Mouse (Mus musculus) liver, embryonic 12.5 days (tissue): ENCODE measurements around the gene Zbbx. TPM values are rescaled to one million over a fixed set of nuclear protein-coding genes. Genes with fewer than 3 reads are reported as not detected.
A peak's percentile ranks its signal among the peaks of the same experiment; 100 is the strongest.

Experiments used
- ATAC-seq: fragments of 200-750 bp; cut with Nextera tagmentation; 2 replicates; pipeline ENCODE4 v1.8.0; 2017; ENCODE audit warnings: moderate number of reproducible peaks, mild to moderate bottlenecking, moderate library complexity
- H3K27ac ChIP-seq: fragments of 300-500 bp; sonication (generic); 2 replicates; pipeline ENCODE4 v1.5.1; 2016; ENCODE audit warnings: mild to moderate bottlenecking
- H3K27me3 ChIP-seq: fragments of 300-500 bp; sonication (generic); replicated peaks from 2 replicates; pipeline ENCODE4 v1.6.1; 2016; ENCODE audit warnings: mild to moderate bottlenecking, moderate library complexity
- H3K36me3 ChIP-seq: fragments of 300-500 bp; sonication (generic); 2 replicates; pipeline ENCODE4 v1.6.1; 2016; ENCODE audit warnings: mild to moderate bottlenecking, moderate library complexity
- H3K4me1 ChIP-seq: fragments of 300-500 bp; sonication (generic); 2 replicates; pipeline ENCODE4 v1.6.1; 2016
- H3K4me2 ChIP-seq: fragments of 300-500 bp; sonication (generic); 2 replicates; pipeline ENCODE4 v1.6.1; 2016; ENCODE audit warnings: mild to moderate bottlenecking, moderate library complexity
- H3K4me3 ChIP-seq: fragments of 300-500 bp; sonication (generic); 2 replicates; pipeline ENCODE4 v1.5.1; 2016; ENCODE audit warnings: mild to moderate bottlenecking, moderate library complexity
- H3K9ac ChIP-seq: fragments of 300-500 bp; sonication (generic); 2 replicates; pipeline ENCODE4 v1.6.1; 2016; ENCODE audit warnings: mild to moderate bottlenecking, moderate library complexity
- H3K9me3 ChIP-seq: fragments of 300-500 bp; sonication (generic); replicated peaks from 2 replicates; pipeline ENCODE4 v1.6.1; 2016; ENCODE audit warnings: mild to moderate bottlenecking, moderate library complexity
- WGBS: fragments of 180-500 bp; shearing (Covaris S2); methylation state at CpG from one replicate; pipeline ENCODE4 v1.1.7; 2016; ENCODE audit not compliant: insufficient replicate concordance; 5-methylcytosine and 5-hydroxymethylcytosine counted together
- polyA plus RNA-seq: library from polyadenylated mRNA; unstranded; fragments of >200 nt; fragmentation: Nextera tagmentation; extraction: Ambion mirVana; gene quantifications from 2 replicates; pipeline ENCODE4 v1.2.1, GENCODE M21; 2016

Gene Zbbx
- polyA plus RNA-seq, result not detected in 2 replicates

DNA sequence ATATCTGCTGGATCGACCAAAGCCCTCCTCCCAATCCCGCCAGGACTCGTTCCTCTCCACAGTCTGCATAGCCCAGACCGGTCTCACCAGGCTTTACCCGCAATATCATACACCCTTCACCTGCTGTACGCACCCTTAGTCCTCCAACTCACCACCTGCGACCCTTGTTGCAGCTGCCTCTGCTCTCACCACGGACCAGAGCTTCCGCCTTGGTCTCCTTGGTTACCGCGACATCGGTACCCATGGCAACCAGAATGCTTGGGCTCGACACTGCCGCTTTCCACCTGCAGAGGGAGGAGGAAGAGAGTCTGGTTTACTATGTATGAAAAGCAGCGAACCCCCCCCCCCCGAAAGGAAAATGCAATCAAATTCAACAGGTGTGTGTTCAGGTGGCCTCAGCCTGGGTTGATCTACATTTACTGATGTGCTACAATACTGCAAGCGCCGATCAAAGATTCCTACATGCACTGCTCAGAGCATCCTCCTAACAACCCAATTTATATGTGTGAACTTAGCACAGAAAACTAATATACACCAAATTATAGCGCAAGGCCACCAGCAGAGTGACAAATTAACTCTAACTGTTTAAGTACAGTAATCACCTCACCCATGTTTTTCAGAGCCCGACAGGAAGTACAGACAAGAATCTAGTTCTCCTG lies at the start of gene Zbbx:
Gene Zbbx (minus strand): TSS at position 197 of the 659 bp plus-strand sequence.
- Histone ChIP-seq H3K9ac (no peak within 1 kb of the TSS), H3K4me3 (no peak within 1 kb of the TSS; the same call in 1 of the 2 replicates), H3K4me1 (no peaks in the 10 kb centered on the region), H3K4me2 (peak within 1 kb of the TSS; percentile 28), H3K27me3 (no peaks in the 10 kb centered on the region), H3K9me3 (no peaks in the 10 kb centered on the region), H3K27ac (no peak within 1 kb of the TSS), H3K36me3 (no peaks in the 10 kb centered on the region)
- WGBS, result 17% methylated on average over 20 of the region's 20 CpGs
- ATAC-seq, result no peak

GRCm38 (mm10) chr3:75202808-75203503 lies 38.1 kb upstream of the Zbbx start:
- no peaks in the 10 kb centered on the region for H3K36me3 ChIP-seq
- no peaks in the 10 kb centered on the region for H3K9me3 ChIP-seq
- H3K9ac ChIP-seq, result no peak overlapping the region
- 31% methylated on average over 12 of the region's 12 CpGs for WGBS
- H3K4me1 ChIP-seq, result no peaks in the 10 kb centered on the region
- no peak for ATAC-seq
- no peak overlapping the region for H3K4me3 ChIP-seq
- H3K27ac ChIP-seq, result no peak overlapping the region
- H3K27me3 ChIP-seq, result no peaks in the 10 kb centered on the region
- no peak overlapping the region for H3K4me2 ChIP-seq

DNA sequence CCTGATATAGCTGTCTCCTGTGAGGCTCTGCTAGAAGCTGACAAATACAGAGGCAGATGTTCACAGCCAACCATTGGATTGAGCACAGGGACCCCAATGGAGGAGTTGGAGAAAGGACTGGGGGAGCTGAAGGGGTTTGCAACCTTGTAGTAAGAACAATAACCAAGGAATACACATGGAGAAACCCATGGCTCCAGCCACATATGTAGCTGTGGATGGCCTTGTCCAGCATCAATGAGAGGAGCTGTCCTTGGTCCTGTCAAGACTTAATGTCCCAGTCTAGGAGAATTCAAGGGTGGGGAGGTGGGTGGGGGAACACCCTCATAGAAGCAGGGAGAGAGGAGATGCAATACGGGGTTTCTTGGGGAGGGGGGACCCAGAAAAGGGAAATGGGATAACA lies 17.8 kb upstream of the Zbbx start:
- WGBS, result 56% methylated on average over 1 of the region's 1 CpGs

GRCm38 (mm10) chr3:75141876-75142275 lies 23.0 kb downstream of the Zbbx start:
- no peaks in the 10 kb centered on the region for H3K9me3 ChIP-seq
- no peak overlapping the region for H3K9ac ChIP-seq
- H3K27ac ChIP-seq, result no peak overlapping the region
- H3K36me3 ChIP-seq, result no peaks in the 10 kb centered on the region
- H3K4me3 ChIP-seq, result no peak overlapping the region
- no peak for ATAC-seq
- no peaks in the 10 kb centered on the region for H3K27me3 ChIP-seq
- no peaks in the 10 kb centered on the region for H3K4me1 ChIP-seq
- WGBS, result 72% methylated on average over 3 of the region's 3 CpGs
- H3K4me2 ChIP-seq, result no peak overlapping the region

More for the DNA sequence above, 17.8 kb upstream of the Zbbx start:
- H3K4me3 ChIP-seq, result no peak overlapping the region
- no peaks in the 10 kb centered on the region for H3K4me1 ChIP-seq
- ATAC-seq, result no peak
- no peak overlapping the region for H3K9ac ChIP-seq
- H3K4me2 ChIP-seq, result no peak overlapping the region
- no peak overlapping the region for H3K27ac ChIP-seq
- H3K9me3 ChIP-seq, result no peaks in the 10 kb centered on the region
- H3K36me3 ChIP-seq, result no peaks in the 10 kb centered on the region
- H3K27me3 ChIP-seq, result no peaks in the 10 kb centered on the region

DNA sequence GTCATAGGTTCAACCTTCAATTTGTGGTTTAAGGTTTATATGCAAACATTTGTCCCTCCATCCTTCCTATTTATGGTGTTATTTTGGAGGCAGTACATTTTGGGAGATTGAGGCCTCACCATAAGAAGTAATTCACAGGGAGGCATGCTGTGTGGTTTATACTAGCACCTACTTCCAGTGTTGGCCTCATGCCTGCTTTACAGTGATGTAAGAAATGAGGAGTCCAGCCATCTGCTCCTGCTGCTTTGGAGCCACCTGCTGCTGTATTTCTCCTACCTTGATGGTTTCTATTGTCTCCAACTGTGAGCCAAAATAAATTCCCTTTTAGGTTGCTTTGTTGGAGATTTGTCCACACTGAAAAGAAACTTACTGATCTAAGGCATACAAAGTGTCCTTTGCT lies 60.0 kb downstream of the Zbbx start:
- no peak overlapping the region for H3K9ac ChIP-seq
- no peak overlapping the region for H3K27ac ChIP-seq
- no peak overlapping the region for H3K4me2 ChIP-seq
- no peaks in the 10 kb centered on the region for H3K9me3 ChIP-seq
- H3K27me3 ChIP-seq, result no peaks in the 10 kb centered on the region
- no peaks in the 10 kb centered on the region for H3K4me1 ChIP-seq
- no peak for ATAC-seq
- no peaks in the 10 kb centered on the region for H3K36me3 ChIP-seq
- H3K4me3 ChIP-seq, result no peak overlapping the region

GRCm38 (mm10) chr3:75085762-75086161 lies 79.1 kb downstream of the Zbbx start:
- 58% methylated on average over 1 of the region's 1 CpGs for WGBS
- no peak for ATAC-seq

DNA sequence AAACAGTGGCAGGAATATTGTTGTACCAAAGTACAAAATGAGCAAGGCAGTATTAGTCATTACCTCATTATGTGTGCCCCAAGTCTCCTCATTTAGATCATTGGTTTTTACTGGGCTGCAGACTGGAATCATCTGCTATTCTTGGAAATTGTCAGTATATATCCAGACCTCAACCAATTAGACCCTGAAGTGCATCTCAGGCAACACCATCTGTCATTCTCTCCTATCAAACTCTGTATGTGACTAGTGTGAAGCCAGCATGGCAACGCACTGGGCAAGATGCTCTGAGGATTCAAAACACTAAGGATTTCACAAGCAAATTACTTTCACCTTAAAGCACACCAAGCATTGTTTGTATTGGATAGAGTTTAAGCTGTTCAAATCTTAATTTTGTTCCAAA lies 85.9 kb downstream of the Zbbx start:
- H3K36me3 ChIP-seq, result no peaks in the 10 kb centered on the region
- no peaks in the 10 kb centered on the region for H3K4me1 ChIP-seq

More at GRCm38 (mm10) chr3:75085762-75086161, 79.1 kb downstream of the Zbbx start:
- no peak overlapping the region for H3K27ac ChIP-seq
- no peaks in the 10 kb centered on the region for H3K9me3 ChIP-seq
- no peak overlapping the region for H3K4me3 ChIP-seq
- no peaks in the 10 kb centered on the region for H3K27me3 ChIP-seq
- H3K4me1 ChIP-seq, result no peaks in the 10 kb centered on the region
- H3K4me2 ChIP-seq, result no peak overlapping the region
- H3K9ac ChIP-seq, result no peak overlapping the region
- no peaks in the 10 kb centered on the region for H3K36me3 ChIP-seq

GRCm38 (mm10) chr3:75009701-75010100 lies 155.1 kb downstream of the Zbbx start:
- Histone ChIP-seq H3K9ac (no peak overlapping the region), H3K4me1 (no peaks in the 10 kb centered on the region), H3K9me3 (no peaks in the 10 kb centered on the region), H3K27ac (no peak overlapping the region), H3K4me3 (no peak overlapping the region), H3K36me3 (no peaks in the 10 kb centered on the region), H3K4me2 (no peak overlapping the region), H3K27me3 (no peaks in the 10 kb centered on the region)
- ATAC-seq, result no peak
- WGBS, result 64% methylated on average over 1 of the region's 1 CpGs

More for the DNA sequence above, 85.9 kb downstream of the Zbbx start:
- H3K27ac ChIP-seq, result no peak overlapping the region
- no peak overlapping the region for H3K4me3 ChIP-seq
- no peaks in the 10 kb centered on the region for H3K9me3 ChIP-seq
- 53% methylated on average over 1 of the region's 1 CpGs for WGBS
- ATAC-seq, result no peak
- H3K27me3 ChIP-seq, result no peaks in the 10 kb centered on the region
- H3K4me2 ChIP-seq, result no peak overlapping the region
- no peak overlapping the region for H3K9ac ChIP-seq

Other genes with a start within 250 kb of the Zbbx start
- gene Serpini2, start 105.0 kb upstream of the Zbbx start, polyA plus RNA-seq, result not detected in 2 replicates